Mouse (Mus musculus) cerebellum, adult 11 months (tissue): ENCODE results near the gene Cacna2d2.
A peak's percentile ranks its signal among the peaks of the same experiment; 100 is the strongest.

Experiments
- DNase-seq: peaks from one replicate; pipeline ENCODE4 v3.0.0; 2022

Cacna2d2 gene

GRCm38 (mm10) chr9:107504662-107505537 is 105.5 kb downstream of the Cacna2d2 start:
- DNase-seq = no peak

GRCm38 (mm10) chr9:107508266-107508665 is 108.9 kb downstream of the Cacna2d2 start:
- DNase-seq = no peak

GRCm38 (mm10) chr9:107510384-107511100 is 111.1 kb downstream of the Cacna2d2 start:
- DNase-seq = no peak

GRCm38 (mm10) chr9:107511436-107511835 is 112.0 kb downstream of the Cacna2d2 start:
- DNase-seq = no peak

GRCm38 (mm10) chr9:107512326-107512725 is 112.9 kb downstream of the Cacna2d2 start:
- no peak for DNase-seq

- peak; percentile 88 for DNase-seq
These were observed 115.0 kb downstream of the Cacna2d2 start for GRCm38 (mm10) chr9:107514303-107514955.

- no peak for DNase-seq
These were observed 120.9 kb downstream of the Cacna2d2 start for GRCm38 (mm10) chr9:107520331-107520730.

- no peak for DNase-seq
These were observed 121.8 kb downstream of the Cacna2d2 start for GRCm38 (mm10) chr9:107521190-107521589.

- no peak for DNase-seq
These were observed 122.4 kb downstream of the Cacna2d2 start for GRCm38 (mm10) chr9:107521711-107522399.

GRCm38 (mm10) chr9:107522400-107522711 is 122.9 kb downstream of the Cacna2d2 start:
- DNase-seq = no peak

- DNase-seq = peak; percentile 47
These were observed 127.0 kb downstream of the Cacna2d2 start for GRCm38 (mm10) chr9:107526198-107527026.

GRCm38 (mm10) chr9:107533791-107534407 is 134.5 kb downstream of the Cacna2d2 start, which contains the start of gene Tmem115:
TSS of gene Tmem115 (plus strand) at chr9:107533945.
- peak; percentile 91 for DNase-seq

- DNase-seq = peak; percentile 45
These were observed 135.2 kb downstream of the Cacna2d2 start for GRCm38 (mm10) chr9:107534408-107535202.

GRCm38 (mm10) chr9:107538231-107538630 is 138.8 kb downstream of the Cacna2d2 start:
- no peak for DNase-seq

- no peak for DNase-seq
These were observed 139.3 kb downstream of the Cacna2d2 start for GRCm38 (mm10) chr9:107538711-107539110.

GRCm38 (mm10) chr9:107539940-107540339 is 140.5 kb downstream of the Cacna2d2 start:
- no peak for DNase-seq

- no peak for DNase-seq
These were observed 141.0 kb downstream of the Cacna2d2 start for GRCm38 (mm10) chr9:107540420-107540819.

- DNase-seq = no peak
These were observed 141.6 kb downstream of the Cacna2d2 start for GRCm38 (mm10) chr9:107541005-107541404.

GRCm38 (mm10) chr9:107541474-107542351 is 142.3 kb downstream of the Cacna2d2 start, which contains the start of the genes Cyb561d2 and Nprl2:
TSS of gene Cyb561d2 (minus strand) at chr9:107542193.
TSS of gene Nprl2 (plus strand) at chr9:107542226.
- DNase-seq = peak; percentile 92
